Mouse (Mus musculus) CD4-positive helper T cell, adult 2 months (primary cell): ENCODE data around the gene Arhgap24.

Source experiments
- DNase-seq: peaks from one replicate; pipeline ENCODE4 v3.0.0-alpha.2; 2012; ENCODE audit warnings: low read depth, missing footprints, low spot score

Gene Arhgap24

DNA sequence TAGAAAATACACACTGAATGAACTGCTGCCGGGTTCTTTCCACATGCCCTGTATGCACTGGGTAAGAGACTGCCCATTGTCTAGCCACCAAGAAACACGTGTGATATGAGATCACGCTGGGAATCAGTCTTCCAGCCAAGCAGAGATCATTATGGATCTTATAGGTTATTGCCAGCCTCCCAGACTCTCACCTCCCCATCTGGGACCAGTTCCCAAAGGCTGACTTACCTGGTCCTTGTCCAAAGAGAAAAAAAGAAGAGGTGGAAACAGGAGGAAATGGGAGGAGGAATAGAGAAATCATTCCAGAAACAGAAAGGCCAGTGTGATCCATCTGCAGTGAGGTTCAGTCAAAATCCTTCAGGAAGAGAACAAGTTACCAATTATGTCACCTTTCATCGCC is 189.0 kb downstream of the Arhgap24 start:
- DNase-seq, result no peak

DNA sequence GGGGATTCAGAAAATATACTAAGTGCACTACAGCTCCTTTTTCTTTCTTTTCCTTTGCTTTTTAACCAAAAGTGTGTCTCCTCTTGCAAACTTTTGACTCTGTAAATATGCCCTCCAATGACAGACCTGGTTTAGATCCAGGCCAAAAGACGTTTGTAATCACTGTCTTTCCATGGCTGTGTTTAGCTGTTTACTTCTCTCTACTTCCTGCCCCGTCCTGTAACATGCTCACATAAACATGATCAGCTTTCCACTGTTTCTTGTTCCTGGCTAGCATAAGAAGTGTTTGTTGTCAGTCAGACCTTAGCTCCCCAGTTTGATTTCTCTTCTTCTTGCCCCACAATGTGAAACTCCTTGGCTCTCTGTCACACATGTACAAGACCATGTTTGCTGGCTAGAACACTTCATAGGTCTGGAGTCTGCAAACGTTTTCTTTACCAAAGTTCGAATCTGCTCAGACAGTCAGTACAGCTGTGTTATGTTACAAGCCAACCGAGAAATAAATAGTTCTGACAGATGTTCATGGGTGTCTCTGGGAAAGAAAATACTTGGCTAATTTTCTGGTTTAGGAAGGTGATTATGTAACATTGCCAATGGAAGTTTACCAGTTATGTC is 189.6 kb downstream of the Arhgap24 start:
- no peak for DNase-seq

DNA sequence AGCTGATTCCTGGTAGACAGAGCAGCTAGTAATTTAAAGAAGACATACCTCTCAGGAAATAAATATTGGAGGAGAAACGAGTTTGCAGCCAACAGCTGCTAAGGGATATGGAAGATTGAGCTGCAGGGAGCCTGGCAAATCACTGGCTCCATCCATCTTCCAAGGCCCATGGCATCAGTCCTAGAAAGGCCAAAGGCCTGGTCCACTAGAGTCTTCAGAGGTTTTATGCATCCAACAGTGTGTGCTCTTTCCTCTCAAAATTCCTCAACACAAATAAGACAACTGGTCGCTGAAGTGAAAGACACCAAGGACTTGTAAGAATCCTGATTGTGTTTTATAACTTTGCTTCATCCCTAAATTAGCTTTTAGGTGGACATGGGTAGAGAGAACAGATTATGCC is 194.1 kb downstream of the Arhgap24 start:
- no peak for DNase-seq

DNA sequence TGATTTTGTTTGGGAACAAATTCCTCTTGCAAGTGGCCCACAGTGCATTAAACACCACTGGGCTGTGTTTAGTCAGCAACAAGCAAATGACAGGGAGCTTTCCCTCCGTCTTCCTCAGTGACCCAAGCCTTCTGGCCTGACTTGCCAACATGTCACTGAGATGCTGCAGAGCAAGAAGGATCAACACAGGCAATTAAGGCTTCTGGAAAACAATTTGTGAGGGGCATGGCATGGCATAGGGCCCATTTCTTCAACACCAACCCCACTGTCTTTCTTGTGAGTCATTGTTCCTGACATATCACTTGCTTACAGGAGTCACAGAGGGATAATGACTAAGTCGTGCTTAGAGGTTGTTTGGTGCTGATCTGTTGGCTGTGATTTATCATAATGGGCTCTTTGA is 196.0 kb downstream of the Arhgap24 start:
- no peak for DNase-seq

DNA sequence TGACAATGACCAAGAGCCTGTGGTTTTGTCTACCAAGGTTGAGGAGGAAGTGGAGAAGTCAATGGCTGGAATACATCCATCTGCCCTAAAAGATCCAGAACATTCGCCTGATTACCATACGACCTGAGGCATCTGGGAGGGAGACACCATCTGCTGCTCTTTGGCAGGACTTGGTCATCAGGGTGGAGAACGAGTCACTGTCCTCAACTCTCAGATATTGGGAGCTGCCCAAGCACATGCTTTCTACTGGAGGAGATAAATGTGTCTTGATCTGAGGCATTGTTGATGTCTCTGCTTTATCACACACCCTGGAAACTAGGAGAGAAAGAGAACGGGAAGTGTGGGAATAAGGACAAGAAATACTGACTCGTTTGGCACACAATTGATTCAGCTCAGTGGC is 206.5 kb downstream of the Arhgap24 start:
- DNase-seq, result no peak

DNA sequence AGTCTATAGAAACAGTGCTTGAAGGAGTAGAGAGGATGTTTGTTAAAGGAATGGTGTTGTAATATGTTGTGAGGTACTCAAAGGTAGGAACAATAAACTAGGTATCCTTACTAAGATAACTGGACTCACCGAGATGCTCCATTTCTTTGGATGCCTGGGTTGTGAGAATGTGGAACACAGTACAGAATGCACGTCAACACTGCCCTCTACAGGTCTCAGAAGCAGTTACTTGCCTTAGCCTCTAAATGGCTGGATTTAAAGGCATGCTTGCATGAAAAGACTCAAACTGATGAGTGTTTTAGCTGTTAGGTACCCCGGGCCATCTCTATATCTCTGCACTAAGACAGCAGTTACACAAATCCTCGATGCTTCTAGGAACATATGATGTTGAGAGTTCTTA is 211.3 kb downstream of the Arhgap24 start:
- no peak for DNase-seq

DNA sequence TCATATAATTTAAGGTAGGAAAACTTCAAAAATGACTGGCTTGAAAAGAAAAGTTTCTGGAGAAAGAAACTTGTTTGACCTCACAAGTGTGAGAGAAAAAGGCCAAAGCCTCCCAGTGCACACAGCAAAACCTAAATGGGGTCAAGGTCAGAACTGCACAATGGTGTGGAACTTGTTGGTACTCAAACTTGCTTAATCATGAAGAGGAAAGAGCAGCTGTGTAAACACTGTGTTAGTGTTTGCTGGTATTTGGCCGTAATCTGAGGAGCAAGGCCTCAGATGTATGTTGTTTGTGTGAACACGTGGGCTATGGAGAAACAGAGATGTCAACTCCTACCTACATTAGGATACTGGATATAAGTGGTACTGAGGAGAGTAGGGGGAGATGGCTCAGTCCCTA is 212.0 kb downstream of the Arhgap24 start:
- no peak for DNase-seq

DNA sequence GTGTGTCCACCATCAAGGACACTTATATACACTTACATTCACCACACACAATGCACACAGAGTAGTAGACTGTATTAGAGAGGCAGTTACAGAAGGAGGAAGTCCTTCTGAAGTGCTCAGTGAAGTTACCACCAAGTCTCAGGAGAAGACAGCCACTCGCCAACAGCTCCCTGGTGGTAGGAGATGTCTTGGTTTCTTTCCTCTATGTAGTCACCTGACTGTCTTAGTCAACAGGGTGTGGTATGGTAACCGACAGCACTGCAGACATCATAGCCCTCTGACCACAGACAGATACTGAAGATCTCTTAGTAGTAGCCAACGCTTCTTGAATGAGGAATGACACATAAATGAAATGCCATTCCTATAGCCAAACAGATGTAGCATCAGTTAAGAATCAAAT is 212.7 kb downstream of the Arhgap24 start:
- no peak for DNase-seq

DNA sequence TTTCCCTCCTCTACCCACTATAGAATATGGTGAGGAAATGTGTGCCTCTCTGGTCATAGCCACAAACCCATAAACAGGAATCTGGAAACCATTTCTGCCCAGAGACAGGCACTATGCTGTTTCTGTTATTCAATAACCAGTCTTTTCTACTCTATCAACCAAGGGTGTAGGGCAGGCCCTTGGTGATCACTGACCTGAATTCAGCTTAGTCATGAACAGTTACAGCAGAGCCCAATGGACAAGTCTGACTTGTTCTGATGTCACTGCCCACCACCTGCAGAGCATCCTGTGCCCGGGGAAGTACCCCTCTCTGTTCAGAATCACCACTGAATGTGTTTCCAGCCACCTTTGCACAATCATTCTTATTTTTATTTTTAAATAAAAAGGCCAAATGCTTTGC is 216.6 kb downstream of the Arhgap24 start:
- DNase-seq, result no peak

DNA sequence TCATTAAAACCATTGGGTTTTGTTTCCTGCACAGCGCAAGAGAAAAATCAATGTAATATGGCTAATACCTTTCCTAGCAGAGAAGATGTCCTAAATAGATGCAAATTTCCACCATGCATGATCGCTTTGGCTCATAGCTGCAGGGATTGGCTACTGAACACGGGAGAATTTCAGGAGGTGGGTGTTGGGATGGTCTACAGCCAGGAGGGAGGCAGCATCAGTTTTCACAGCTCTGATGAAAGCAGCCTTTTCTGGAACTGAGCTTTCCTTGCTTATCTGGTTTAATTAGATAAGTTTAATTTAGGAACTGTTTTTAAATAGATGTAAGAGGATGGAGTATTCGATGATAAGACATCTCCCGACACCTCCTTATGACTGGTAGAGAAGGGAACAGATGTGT is 217.2 kb downstream of the Arhgap24 start:
- DNase-seq, result no peak

DNA sequence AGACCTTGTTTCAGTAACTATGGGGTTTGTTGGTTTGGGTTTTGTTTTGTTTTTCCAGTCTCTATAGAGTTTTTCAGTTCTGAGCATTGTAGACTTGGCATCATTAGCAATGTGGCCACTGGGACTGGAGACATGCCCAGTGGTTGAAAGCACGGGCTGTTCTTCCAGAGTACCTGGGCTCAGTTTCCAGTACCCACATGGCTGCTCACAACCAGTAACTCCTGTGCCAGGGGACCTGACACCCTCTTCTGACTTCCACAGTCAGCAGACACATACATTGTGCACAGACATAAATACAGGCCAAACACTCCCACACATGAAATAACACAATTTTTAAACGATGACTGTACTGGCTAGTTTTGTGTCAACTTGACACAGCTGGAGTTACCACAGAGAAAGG is 217.7 kb downstream of the Arhgap24 start:
- no peak for DNase-seq

DNA sequence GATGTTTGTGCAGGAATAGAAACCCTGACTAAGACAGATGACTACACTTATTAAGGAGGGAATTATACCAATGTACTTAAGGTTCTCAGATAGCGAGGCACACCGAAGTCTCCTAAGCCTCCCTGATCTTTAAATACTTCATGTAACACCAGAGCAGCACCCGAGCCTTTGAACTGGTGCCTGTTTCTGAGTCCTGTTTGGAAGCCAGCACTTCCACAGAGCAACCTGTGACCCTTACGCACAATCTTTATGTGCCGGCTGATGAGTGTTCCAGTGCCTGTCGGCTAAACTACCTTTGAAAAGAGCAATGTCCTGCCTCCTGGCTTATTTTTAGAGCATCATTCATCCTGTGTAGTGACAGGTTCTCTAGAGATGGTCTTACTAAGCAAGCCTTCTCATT is 221.4 kb downstream of the Arhgap24 start:
- DNase-seq, result no peak

DNA sequence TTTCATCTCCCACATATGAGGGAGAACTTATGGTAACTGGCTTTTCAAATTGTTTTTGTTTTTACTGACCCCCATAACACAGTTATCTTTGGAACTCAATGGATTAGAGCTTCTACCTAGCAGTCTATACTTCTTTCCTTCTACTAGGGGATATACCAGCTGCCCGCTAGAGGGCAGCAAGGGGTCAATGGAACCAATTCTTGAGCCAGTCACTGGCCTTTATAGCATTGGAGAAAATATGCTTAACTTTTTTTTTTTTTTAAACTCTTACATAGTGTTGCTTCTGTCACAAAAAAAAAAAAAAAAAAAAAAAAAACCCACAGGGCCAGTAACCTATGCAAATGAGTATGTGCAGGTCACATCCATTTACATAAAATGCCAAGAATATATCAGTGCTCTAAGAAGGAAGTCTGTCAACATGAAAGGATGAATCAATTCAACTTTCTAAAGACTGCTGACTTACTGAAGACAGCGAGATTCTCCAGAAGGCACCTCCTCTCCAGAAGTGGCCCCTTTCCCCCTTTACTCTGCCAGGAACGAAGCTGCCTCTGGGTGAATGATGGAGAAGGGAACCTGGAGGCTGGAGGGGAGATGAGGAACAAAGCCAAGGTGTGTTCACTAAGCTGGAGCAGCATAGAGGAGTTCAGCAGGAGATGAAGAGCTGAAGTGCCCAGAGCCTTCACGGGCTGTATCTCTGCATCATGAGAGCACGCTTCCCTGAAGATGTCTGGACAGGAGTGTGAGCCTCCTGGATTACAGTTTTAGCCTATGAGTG is 222.3 kb downstream of the Arhgap24 start:
- peak; percentile 7 for DNase-seq

DNA sequence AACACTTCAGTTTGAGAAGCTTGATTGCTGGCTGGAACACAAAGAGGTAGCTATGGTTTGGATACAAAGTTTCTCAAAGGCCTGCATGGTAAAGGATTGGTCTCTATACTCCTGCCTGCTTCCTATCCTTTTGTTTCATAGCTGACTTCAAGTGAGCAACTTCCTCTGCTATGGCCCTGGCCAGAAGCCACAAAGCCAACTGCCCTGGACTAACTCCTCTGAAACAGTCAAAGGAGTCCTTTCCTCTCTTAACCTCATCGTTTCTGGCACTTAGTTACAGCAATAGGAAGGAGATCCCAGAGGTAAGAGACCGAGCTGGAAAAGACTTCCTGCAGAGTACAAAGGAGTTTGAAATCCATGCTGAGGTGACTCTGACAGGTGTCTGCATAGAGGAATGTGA is 224.0 kb downstream of the Arhgap24 start:
- no peak for DNase-seq

DNA sequence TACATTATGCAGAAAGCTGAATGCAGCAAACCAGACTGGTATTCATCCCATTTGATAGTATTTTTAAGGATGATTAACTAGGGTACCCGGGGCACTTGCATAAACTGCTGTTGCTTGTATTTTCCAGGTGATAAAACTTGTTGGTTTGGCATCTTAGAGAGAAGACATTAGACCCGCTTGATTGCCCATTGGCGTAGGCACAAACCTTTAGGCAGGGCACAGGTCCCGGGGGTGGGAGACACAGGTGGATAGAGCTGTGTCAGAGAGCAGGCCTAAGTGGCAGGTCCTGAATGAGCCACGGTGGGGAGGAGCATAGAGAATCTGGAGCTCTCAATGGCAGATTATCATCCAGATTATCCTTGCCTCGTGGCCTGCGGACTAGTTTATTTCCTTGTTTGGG is 229.1 kb downstream of the Arhgap24 start:
- DNase-seq, result no peak

DNA sequence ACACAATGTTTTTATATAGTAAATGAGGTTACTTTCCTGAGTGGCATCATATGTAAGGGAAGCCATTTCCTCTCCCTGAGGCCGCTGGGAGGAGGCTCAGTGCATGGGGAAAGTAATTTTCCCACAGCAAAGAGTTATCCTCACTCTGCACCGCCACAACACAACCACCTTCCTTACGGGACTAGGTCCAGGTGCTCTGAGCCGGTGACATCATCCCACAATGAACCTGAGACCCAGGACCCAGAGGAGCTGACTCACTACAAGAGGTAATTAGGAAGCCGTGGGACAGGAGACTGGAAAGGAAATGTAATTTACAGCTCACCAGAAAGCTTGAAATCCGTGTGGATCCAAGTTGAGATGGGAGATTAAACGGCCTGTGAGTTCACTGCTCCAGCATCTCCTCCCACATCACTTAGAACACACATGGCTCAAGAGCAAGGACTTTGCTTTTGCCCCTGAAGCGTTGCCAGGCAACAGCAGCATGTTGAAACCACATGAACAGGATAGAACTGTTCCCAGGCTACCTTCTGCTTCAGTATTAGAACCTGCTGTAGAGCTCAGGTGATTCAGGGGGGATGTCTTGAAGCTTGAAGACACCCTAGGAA is 238.3 kb downstream of the Arhgap24 start:
- no peak for DNase-seq

DNA sequence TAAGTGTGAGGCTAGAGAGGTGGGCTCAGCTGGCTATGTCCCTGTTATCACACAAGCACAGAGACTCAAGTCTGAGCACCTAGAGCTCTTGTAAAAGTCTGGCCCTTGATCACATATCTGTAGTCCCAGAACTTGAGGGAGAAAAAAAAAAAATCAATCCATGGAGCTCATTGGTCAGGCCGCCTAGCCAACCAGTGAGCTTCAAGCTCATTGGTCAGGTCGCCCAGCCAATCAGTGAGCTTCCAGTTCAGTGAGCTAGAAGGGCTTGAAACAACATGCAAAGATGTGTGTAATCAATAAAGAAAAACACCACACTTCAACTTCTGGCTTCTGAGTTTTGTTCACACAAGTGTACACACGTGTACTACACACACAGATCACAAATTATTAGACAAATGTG is 242.4 kb downstream of the Arhgap24 start:
- no peak for DNase-seq

DNA sequence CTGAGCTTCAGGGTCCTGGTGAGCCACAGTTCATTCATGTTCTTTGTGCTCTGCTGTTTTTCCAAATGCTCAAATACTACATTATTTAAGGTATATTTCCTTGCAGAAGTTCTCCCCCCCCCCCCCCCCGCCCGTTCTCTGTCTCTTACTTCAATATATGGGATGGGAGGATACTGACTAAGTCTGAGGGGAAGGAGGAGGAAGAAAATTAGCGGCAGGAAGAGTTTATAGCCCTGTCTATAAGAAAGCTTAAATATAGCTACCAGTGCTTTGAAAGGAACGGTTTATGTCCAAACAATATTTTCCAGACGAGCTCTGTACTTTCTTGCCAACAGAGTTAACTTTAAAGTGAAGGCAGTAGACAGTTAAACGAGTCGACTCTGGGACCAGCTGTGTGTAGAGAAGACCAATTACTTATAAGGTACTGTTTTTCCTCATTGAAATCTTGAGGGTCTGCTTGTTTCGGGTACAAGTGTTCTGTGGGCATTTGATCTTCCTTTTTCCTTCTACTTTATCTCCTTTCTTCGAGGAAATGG is 243.7 kb downstream of the Arhgap24 start:
- no peak for DNase-seq

DNA sequence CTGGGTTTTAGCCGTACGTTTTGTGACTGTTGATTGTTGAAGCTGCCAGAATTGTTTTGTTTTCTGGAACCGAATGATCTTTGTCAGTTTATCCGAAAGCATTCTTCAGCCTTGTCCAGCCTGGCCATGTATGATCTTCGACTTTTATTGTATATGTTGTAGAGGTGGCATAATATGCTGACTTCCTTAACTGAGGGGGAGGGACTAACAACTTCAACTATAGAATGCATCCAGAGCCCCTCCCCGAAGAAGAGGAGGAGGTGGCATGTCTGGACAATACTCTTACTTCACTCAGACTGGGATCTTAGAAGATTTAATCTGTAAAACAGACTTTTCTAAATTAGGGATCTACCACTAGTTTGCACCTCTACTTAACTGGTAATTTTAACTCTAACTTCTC is 244.2 kb downstream of the Arhgap24 start:
- DNase-seq, result no peak

DNA sequence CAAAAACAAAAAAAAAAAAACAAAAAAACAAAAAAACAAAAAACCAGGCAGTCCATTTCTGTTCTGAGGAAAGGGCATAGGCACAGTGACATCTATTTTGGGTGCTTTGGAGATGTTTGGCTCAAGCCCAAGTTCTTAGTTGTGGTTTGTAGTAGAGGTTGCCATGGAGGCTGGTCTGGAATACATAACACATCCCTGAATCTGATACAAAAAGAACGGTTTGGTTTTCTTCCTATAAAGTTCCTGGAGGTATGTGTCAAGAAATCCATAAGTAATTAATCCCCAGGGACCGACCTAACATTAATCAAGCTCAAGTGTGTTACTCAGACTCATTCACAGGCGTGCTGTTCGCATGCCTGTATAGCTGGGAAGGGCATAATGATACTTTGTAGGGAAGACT is 245.8 kb downstream of the Arhgap24 start:
- no peak for DNase-seq

DNA sequence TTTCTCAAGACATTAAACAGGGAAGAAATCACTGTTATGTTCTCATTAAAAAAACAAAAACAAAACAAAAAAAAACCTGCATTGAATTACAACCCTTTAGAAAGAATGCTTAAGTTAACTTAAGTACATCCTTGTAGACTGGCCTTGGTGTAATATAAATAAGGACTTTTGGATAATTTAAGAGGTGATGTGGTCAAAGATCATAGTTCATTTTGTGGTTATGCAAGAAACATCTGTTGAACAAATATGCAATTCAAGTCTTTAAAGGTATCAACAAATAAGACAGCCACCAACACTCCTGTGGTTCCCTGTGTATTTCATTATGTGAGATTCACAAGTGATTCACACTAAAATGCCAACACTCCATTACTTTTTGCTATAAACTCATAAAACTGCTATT is 247.3 kb downstream of the Arhgap24 start:
- no peak for DNase-seq

DNA sequence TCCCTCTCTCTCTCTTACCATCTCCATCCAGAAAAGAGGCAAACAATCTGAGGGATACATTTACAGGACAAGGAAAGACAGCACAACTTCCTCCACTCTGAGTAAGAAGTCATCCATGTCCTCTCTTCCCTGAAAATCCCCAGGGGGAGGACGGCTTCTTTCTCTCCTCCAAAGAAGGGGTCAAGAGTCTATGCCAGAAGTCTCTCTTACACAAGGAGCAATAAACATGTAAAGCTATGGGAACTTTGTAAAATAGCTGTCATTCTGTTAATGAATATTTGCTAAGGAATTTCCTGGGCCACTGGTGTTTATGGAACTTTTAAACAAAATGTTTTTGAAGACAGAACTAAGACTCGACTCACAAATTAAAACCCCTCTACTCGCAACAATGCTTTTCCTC is 248.3 kb downstream of the Arhgap24 start:
- DNase-seq, result no peak

DNA sequence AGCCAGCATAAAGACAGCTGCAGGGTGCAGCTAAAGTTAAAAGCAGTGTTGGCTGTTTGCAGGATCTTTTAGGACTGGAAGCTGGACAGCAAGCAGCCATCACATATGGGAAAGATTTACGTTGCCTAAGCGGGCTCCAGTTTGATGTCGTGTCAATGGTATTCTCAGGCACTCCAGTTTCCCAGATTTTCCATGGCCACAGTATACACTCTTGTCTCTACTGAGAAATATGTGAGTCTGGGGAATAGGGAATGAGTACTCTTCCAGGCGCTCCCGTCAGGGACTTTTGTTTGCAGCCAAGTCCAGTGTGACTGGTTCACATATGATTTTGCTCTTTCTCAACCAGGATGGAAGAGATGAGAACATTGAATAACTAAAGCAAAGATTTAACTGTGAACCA is 254.9 kb downstream of the Arhgap24 start:
- DNase-seq, result no peak
